Mouse (Mus musculus): ENCODE data around the gene Tecpr1.

Gene Tecpr1

DNA sequence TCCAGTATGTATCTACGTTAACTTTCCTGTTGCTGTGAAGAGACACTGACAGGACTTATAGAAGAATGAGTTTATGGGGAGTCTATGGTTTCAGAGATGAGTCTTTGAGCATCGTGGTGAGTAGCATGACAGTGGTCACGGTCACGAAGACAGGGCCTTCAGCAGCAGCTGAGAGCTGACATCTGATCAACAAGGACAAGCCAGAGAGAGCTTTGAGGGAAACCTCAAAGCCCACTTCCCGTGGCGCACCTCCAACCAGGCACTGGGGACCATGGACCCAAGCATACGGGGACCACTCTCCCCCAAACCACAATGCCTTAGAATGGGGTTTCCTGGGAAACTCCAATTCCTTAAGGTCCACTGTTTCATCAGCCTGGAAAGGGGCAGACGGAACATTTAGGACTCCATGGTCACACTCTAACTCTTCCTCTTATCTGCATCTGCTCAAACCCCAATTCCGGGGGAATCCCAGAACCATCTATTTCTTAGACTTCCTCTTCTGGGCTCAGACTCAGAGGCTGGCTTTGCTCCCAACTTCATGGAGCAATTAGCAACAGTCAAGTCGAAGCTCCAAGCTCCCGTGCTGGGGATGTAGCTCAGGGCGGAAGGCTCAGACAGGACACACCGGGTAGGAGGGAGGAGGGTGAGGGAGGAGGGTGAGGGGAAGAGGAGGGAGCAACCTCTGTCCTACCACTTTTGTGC is 28.6 kb upstream of the Tecpr1 start:
- in situ Hi-C loops (cut with MboI, MseI) = no loop called here

DNA sequence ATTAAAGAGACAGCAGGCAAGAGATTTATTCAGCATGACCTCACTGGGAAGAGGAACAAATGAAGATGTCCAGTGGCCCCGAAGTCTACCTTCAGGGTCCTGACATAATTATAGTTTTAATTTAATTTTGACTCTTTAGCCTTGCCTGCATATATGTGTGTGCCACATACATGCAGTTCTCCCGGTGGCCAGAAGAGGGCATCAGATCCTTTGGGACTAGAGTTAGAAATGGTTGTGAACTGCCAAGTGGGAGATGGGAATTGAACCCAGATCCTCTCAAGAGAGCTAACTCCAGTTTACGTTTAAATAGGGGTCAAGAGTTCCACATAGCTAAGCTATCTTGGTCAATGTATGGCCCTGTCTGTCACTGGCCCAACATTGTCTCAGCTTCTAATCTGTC is 26.5 kb upstream of the Tecpr1 start:
- in situ Hi-C loops (cut with MboI, MseI) = no loop called here

DNA sequence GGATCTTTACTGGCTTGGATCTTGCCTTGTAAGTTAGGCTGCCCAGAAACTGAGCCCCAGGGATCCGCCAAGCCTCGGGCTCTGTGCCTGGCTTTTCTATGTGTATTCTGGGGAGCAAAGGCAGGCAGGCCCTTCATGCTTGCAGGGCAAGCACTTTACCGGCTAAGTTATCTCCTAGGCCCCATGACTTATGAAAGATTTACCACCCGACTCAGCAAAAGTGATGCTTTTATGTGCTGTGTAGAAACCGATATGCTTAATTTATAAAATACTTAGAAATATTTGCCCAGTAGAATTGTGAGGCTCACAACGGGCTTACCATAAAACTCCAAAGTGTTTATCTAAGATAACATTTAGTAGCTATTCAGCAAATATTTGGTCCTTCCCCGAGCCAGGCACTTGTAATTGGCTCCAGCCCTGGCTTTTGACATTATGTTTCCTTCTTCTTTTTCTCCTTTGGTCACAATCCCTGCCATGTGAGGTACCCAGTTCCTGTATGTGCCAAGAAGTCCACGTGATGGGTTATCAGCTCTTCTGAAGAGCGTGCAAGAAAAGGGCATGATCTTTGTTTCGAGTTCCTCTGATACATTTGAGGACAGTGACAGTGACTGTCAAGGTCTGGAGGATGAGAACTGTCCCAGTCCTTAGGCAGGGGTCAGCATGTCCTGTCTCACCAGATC is 24.6 kb upstream of the Tecpr1 start:
- in situ Hi-C loops (cut with MboI, MseI) = no loop called here

- in situ Hi-C loops (cut with MboI, MseI) = no loop called here
Observed at GRCm38 (mm10) chr5:144247307-144247706, 23.9 kb upstream of the Tecpr1 start.

- in situ Hi-C loops (cut with MboI, MseI) = no loop called here
Observed at GRCm38 (mm10) chr5:144246669-144247068, 23.3 kb upstream of the Tecpr1 start.

GRCm38 (mm10) chr5:144245592-144245991 is 22.2 kb upstream of the Tecpr1 start:
- in situ Hi-C loops (cut with MboI, MseI) = no loop called here

GRCm38 (mm10) chr5:144243901-144244487 is 20.6 kb upstream of the Tecpr1 start, which contains the start of gene Bri3:
Bri3 (plus strand) TSS chr5:144244437.
- in situ Hi-C loops (cut with MboI, MseI) = no loop called here

DNA sequence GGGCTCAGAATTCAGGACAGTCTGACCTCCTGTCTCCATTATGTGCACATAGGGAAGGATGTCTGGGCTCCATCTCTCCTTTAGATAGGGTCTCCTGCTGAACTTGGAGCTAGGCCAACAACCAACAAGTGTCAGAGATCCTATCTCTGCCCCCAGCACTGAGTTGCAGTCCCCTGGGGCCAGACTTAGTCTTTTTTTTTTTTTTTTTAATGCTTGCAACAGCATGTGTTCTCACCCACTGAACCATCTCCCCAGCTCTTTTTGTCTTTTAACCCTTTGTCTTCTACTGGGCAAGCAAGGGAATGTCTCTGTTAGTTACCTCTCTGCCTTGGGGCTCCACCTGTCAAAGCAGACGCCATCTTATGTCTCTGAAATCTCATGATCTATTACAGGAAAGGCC is 15.6 kb upstream of the Tecpr1 start:
- in situ Hi-C loops (cut with MboI, MseI) = no loop called here

DNA sequence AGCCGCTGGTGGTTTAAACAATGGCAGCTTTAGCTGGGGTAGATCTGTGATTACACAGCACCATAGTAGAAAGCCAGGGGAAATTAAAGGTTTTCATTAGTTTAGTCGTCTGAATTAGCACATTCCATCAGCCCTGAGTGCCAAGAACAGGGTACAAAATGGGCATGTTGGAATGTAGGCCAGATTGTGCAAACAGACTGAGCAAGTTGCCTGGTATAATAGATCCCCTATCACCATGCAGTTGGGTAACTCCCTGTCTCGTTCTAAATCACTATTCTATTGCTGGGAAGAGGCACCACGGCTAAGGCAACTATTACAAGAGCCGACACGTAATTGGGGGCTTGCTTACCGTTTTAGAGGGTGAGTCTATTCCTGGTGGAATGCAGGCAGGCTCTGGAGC is 11.3 kb upstream of the Tecpr1 start:
- in situ Hi-C loops (cut with MboI, MseI) = no loop called here

DNA sequence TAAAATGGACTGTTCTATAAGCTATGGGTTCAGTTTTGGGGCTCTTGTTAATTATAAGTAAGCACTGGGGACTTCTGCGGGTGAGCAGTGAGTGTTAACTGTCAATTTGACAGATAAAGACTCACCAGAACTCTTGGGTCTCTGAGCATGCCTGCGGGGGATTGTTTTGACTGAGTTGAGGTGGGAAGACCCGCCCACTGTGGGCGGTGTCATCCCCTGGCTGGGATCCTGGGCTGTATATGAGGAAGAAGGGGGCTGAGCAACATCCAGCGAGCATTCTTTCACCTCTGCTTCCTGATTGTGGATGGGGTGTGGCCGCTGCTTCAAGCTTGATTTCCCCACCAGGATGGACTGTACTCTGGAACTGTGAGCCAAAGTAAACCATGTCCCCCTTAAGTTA is 10.8 kb upstream of the Tecpr1 start:
- in situ Hi-C loops (cut with MboI, MseI) = no loop called here

DNA sequence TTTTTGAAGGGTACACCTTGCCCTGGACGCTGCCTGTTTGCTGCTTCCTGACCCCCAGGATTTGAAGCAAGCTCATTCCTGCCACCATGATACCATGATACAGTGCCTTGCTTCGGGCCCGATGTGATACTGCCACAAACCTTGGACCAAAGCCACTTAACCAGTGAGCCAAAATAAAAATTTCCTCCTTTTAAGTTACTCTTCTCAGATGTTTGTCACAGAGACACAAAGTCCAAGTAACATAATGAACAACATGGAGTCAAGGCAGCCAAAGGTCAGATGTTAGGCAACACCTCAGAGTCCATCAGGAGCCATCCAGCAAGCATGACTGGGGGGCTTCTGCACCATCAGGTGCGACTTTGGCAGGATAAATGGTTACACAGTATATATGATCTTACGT is 9.1 kb upstream of the Tecpr1 start:
- in situ Hi-C loops (cut with MboI, MseI) = no loop called here

GRCm38 (mm10) chr5:144231410-144231809 is 8.0 kb upstream of the Tecpr1 start:
- in situ Hi-C loops (cut with MboI, MseI) = no loop called here

GRCm38 (mm10) chr5:144230216-144230615 is 6.8 kb upstream of the Tecpr1 start:
- in situ Hi-C loops (cut with MboI, MseI) = no loop called here

GRCm38 (mm10) chr5:144226220-144226619 is 2.8 kb upstream of the Tecpr1 start:
- in situ Hi-C loops (cut with MboI, MseI) = no loop called here

GRCm38 (mm10) chr5:144223899-144224816 is 743 bp upstream of the Tecpr1 start:
- in situ Hi-C loops (cut with MboI, MseI) = no loop called here

DNA sequence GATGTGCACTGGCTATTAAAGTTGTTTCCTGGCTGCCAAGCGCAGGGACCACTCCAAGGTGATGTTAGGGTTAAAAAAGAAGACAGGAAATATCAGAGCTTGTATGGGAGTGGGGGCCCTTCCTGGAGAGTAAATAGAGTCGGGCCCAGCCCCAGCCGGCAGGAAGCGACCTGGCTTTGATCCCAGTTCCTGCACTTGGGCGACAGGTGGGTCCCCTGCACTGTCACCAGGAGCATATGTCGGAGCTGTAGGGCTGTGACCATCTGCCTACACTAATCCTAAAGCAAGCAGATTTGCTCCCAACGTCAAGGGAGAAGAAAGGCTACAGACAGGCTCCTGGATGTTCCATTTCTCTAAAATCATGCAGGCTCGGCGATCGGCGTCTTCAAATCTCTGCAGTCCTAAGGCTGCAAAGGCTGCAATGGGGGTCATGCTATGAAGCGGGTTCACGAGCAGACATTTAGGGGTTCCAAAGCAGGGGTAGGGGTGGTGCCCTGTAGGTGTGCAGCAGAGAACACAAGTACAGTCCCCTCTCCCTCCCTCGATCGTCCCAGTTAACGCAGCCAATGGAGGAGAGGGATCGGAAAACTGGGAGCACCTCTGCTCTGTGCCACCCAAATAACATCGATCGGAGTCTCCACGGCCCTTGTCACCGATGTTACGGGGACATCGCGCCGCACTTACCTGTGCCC is 458 bp downstream of the Tecpr1 start:
- in situ Hi-C loops (cut with MboI, MseI) = no loop called here

- in situ Hi-C loops (cut with MboI, MseI) = no loop called here
Observed at GRCm38 (mm10) chr5:144221305-144221704, 2.1 kb downstream of the Tecpr1 start.

- in situ Hi-C loops (cut with MboI, MseI) = no loop called here
Observed at GRCm38 (mm10) chr5:144219936-144220335, 3.5 kb downstream of the Tecpr1 start.

- in situ Hi-C loops (cut with MboI, MseI) = no loop called here
Observed at GRCm38 (mm10) chr5:144219306-144219705, 4.1 kb downstream of the Tecpr1 start.

DNA sequence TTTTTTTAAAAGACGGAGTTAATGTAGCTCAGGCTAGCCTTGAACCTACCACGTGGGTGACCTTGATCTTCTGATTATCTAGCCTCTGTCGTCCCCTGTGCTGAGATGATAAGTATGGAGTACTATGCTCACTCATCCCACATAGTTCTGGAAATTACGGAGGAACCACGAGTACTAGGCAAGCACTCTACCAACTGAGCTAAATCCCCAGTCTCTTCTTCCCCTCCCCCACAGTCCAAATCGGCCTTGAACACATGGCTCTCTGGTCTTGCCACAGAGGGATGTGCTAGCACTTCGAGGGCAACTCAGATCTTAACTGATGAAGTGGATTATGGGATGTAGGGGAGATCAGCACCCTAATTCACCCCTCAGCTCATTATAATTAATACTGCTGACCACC is 5.4 kb downstream of the Tecpr1 start:
- in situ Hi-C loops (cut with MboI, MseI) = no loop called here

- in situ Hi-C loops (cut with MboI, MseI) = no loop called here
Observed at GRCm38 (mm10) chr5:144215992-144216391, 7.4 kb downstream of the Tecpr1 start.

Data from T-helper 1 cell (primary cell).